Mouse (Mus musculus) thymus, postnatal 0 days (tissue): ENCODE measurements around the gene Arf5. TPM values are rescaled to one million over a fixed set of nuclear protein-coding genes. Genes with fewer than 3 reads are reported as not detected.

Experiments
- DNase-seq: peaks from one replicate; pipeline ENCODE4 v3.0.0-alpha.2; 2015; ENCODE audit warnings: low spot score
- polyA plus RNA-seq: library from polyadenylated mRNA; unstranded; fragments of >200 nt; fragmentation: Nextera tagmentation; extraction: Ambion mirVana; gene quantifications from 2 replicates; pipeline ENCODE4 v1.2.1, GENCODE M21; 2015

Arf5 gene
- polyA plus RNA-seq, result 293 and 304 TPM in 2 replicates

GRCm38 (mm10) chr6:28423313-28423712, at the start of gene Arf5:
Gene Arf5, plus strand, starts transcription at chr6:28423560.
- DNase-seq, result peak; percentile 89

GRCm38 (mm10) chr6:28381983-28382382, 41.4 kb upstream of the Arf5 start:
- no peak for DNase-seq

- no peak for DNase-seq
Measured at GRCm38 (mm10) chr6:28385169-28385568, 38.2 kb upstream of the Arf5 start.

- DNase-seq, result no peak
Measured at GRCm38 (mm10) chr6:28389038-28389437, 34.3 kb upstream of the Arf5 start.

GRCm38 (mm10) chr6:28396051-28396852, 27.1 kb upstream of the Arf5 start:
- DNase-seq, result no peak

GRCm38 (mm10) chr6:28396853-28397457, 26.4 kb upstream of the Arf5 start:
- DNase-seq, result peak; percentile 12

GRCm38 (mm10) chr6:28397681-28398203, 25.6 kb upstream of the Arf5 start, which contains the start of gene Zfp800:
Gene Zfp800, minus strand, starts transcription at chr6:28398005.
- DNase-seq, result peak; percentile 33

- DNase-seq, result no peak
Measured at GRCm38 (mm10) chr6:28398726-28399125, 24.6 kb upstream of the Arf5 start.

GRCm38 (mm10) chr6:28399791-28400190, 23.6 kb upstream of the Arf5 start:
- DNase-seq, result no peak

GRCm38 (mm10) chr6:28410053-28410452, 13.3 kb upstream of the Arf5 start:
- no peak for DNase-seq

GRCm38 (mm10) chr6:28411236-28411635, 12.1 kb upstream of the Arf5 start:
- DNase-seq, result no peak

GRCm38 (mm10) chr6:28416981-28417380, 6.4 kb upstream of the Arf5 start:
- no peak for DNase-seq

- no peak for DNase-seq
Measured at GRCm38 (mm10) chr6:28418449-28418848, 4.9 kb upstream of the Arf5 start.

- no peak for DNase-seq
Measured at GRCm38 (mm10) chr6:28419673-28420072, 3.7 kb upstream of the Arf5 start.

GRCm38 (mm10) chr6:28420361-28420760, 3.0 kb upstream of the Arf5 start:
- DNase-seq, result no peak

- DNase-seq, result no peak
Measured at GRCm38 (mm10) chr6:28420865-28421264, 2.5 kb upstream of the Arf5 start.

- peak; percentile 94 for DNase-seq
Measured at GRCm38 (mm10) chr6:28421469-28422000, 1.8 kb upstream of the Arf5 start.

GRCm38 (mm10) chr6:28422651-28423290, 589 bp upstream of the Arf5 start:
- DNase-seq, result no peak

- peak; percentile 49 for DNase-seq
Measured at GRCm38 (mm10) chr6:28423767-28424695, 671 bp downstream of the Arf5 start.

- DNase-seq, result no peak
Measured at GRCm38 (mm10) chr6:28425019-28425418, 1.7 kb downstream of the Arf5 start.
